Mouse (Mus musculus): ENCODE measurements around the gene Supt3. TPM values are rescaled to one million over a fixed set of nuclear protein-coding genes. Genes with fewer than 3 reads are reported as not detected.

Supt3 gene
- total RNA-seq, 2 experiments from 2014 or later, result 10.2 to 10.8 TPM

- no peak for DNase-seq
- intact Hi-C loops (cut with DNase I), result no loop called here
Measured at GRCm38 (mm10) chr17:44943536-44944090, 166.7 kb downstream of the Supt3 start.

GRCm38 (mm10) chr17:44945333-44945732, 168.4 kb downstream of the Supt3 start:
- no peak overlapping the region for H3K27ac ChIP-seq
- intact Hi-C loops (cut with DNase I), result no loop called here
- no peak for DNase-seq
- no peak overlapping the region for H3K4me3 ChIP-seq
- no peak for TF ChIP-seq CTCF (IDR thresholded peaks at IDR 0.05)

More at GRCm38 (mm10) chr17:44943536-44944090, 166.7 kb downstream of the Supt3 start:
- TF ChIP-seq CTCF (IDR thresholded peaks at IDR 0.05), result no peak
- Histone ChIP-seq H3K27ac (no peak overlapping the region), H3K4me3 (no peak overlapping the region)

- no peak overlapping the region for H3K4me3 ChIP-seq
- intact Hi-C loops (cut with DNase I), result no loop called here
- no peak for TF ChIP-seq CTCF (IDR thresholded peaks at IDR 0.05)
- H3K27ac ChIP-seq, result no peak overlapping the region
- no peak for DNase-seq
Measured at GRCm38 (mm10) chr17:44948321-44948720, 171.4 kb downstream of the Supt3 start.

- DNase-seq, result no peak
- Histone ChIP-seq H3K4me3 (no peak overlapping the region), H3K27ac (no peak overlapping the region)
- intact Hi-C loops (cut with DNase I), result no loop called here
- no peak for TF ChIP-seq CTCF (IDR thresholded peaks at IDR 0.05)
Measured at GRCm38 (mm10) chr17:44956671-44957070, 179.7 kb downstream of the Supt3 start.

- DNase-seq, result no peak
- intact Hi-C loops (cut with DNase I), result no loop called here
- Histone ChIP-seq H3K4me3 (no peak overlapping the region), H3K27ac (no peak overlapping the region)
- TF ChIP-seq CTCF (IDR thresholded peaks at IDR 0.05), result no peak
Measured at GRCm38 (mm10) chr17:44963051-44963798, 186.3 kb downstream of the Supt3 start.

- Histone ChIP-seq H3K27ac (no peak overlapping the region), H3K4me3 (no peak overlapping the region)
- intact Hi-C loops (cut with DNase I), result no loop called here
- no peak for DNase-seq
- TF ChIP-seq CTCF (IDR thresholded peaks at IDR 0.05), result no peak
Measured at GRCm38 (mm10) chr17:44967186-44967585, 190.2 kb downstream of the Supt3 start.

GRCm38 (mm10) chr17:44970255-44970654, 193.3 kb downstream of the Supt3 start:
- H3K4me3 ChIP-seq, result no peak overlapping the region
- H3K27ac ChIP-seq, result no peak overlapping the region
- TF ChIP-seq CTCF (IDR thresholded peaks at IDR 0.05), result no peak
- intact Hi-C loops (cut with DNase I), result no loop called here
- no peak for DNase-seq

- no peak for DNase-seq
- Histone ChIP-seq H3K4me3 (no peak overlapping the region), H3K27ac (no peak overlapping the region)
- TF ChIP-seq CTCF (IDR thresholded peaks at IDR 0.05), result no peak
- intact Hi-C loops (cut with DNase I), result no loop called here
Measured at GRCm38 (mm10) chr17:44973489-44973888, 196.5 kb downstream of the Supt3 start.

- Histone ChIP-seq H3K4me3 (no peak overlapping the region), H3K27ac (no peak overlapping the region)
- TF ChIP-seq CTCF (IDR thresholded peaks at IDR 0.05), result no peak
- intact Hi-C loops (cut with DNase I), result no loop called here
- DNase-seq, result no peak
Measured at GRCm38 (mm10) chr17:44977690-44978089, 200.7 kb downstream of the Supt3 start.

- TF ChIP-seq CTCF (IDR thresholded peaks at IDR 0.05), result no peak
- DNase-seq, result no peak
- Histone ChIP-seq H3K27ac (no peak overlapping the region), H3K4me3 (no peak overlapping the region)
- intact Hi-C loops (cut with DNase I), result no loop called here
Measured at GRCm38 (mm10) chr17:44987964-44988363, 211.0 kb downstream of the Supt3 start.

- Histone ChIP-seq H3K4me3 (no peak overlapping the region), H3K27ac (no peak overlapping the region)
- no peak for DNase-seq
- intact Hi-C loops (cut with DNase I), result no loop called here
- no peak for TF ChIP-seq CTCF (IDR thresholded peaks at IDR 0.05)
Measured at GRCm38 (mm10) chr17:45003311-45003710, 226.4 kb downstream of the Supt3 start.

- Histone ChIP-seq H3K4me3 (no peak overlapping the region), H3K27ac (no peak overlapping the region)
- DNase-seq, result no peak
- intact Hi-C loops (cut with DNase I), result no loop called here
- no peak for TF ChIP-seq CTCF (IDR thresholded peaks at IDR 0.05)
Measured at GRCm38 (mm10) chr17:45004477-45005170, 227.7 kb downstream of the Supt3 start.

GRCm38 (mm10) chr17:45007461-45007860, 230.5 kb downstream of the Supt3 start:
- DNase-seq, result no peak
- H3K27ac ChIP-seq, result no peak overlapping the region
- intact Hi-C loops (cut with DNase I), result no loop called here
- H3K4me3 ChIP-seq, result no peak overlapping the region
- TF ChIP-seq CTCF (IDR thresholded peaks at IDR 0.05), result no peak
